Mouse (Mus musculus): ENCODE measurements around the gene Dact3.

DNA sequence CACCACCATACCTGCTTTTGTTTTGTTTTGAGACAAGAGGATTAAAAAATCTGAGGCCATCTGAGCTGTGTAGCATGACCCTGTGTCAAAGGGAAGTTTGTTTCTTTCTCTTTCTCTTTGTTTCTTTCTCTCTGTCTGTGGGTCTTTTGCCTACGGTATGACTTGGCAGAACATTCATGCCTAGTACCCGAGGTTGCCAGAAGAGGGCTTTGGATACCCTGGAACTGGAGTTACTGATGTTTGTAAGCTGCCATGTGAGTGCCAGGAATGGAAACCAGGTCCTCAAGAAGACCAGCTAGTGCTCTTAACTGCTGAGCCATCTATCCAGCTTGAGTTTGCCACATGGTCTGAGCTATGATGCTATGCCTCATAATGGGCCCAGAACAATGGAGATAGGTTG, 53.2 kb downstream of the Dact3 start:
- TF ChIP-seq CTCF (IDR thresholded peaks at IDR 0.05; ENCODE audit: extremely low read depth, insufficient read depth, insufficient read length, insufficient replicate concordance): no peak
- no peak for TF ChIP-seq POLR2A (IDR thresholded peaks at IDR 0.05; ENCODE audit: low read depth, low read length)

Measured in spleen, adult 2 months (tissue).